Mouse (Mus musculus): ENCODE results near the gene Tmem201.

The Tmem201 gene

DNA sequence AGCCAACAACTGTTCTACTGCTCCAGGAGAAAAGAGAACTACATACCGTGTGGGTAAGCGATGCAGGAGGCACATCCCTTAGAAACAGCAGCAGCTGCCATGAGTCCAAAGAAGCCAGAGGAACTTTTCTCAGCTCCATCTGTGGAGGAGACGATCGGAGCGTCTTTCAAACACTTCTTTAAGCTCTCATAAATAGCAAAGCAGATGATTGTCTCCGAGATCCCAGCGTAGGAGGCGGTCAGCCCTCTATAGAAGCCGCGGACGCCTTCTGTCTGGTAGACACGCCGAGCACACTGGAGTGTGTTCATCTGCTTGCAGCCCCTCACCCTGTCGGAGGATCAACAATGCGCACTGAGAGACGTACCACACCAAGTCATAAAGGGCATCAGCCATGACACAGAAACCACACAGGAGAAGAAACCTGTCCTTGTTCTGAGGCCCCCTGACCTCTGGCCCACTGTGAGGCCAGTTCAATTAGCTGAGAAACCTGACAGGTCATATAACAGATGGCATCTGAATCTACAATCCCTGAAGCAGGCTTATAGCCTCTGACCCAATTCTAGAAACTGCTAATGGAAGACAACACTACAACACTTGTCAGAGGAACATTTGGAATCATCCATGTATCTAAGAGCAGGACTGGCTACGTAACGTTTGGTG, 11.3 kb upstream of the Tmem201 start:
- DNase-seq (ENCODE audit: low spot score) = no peak

DNA sequence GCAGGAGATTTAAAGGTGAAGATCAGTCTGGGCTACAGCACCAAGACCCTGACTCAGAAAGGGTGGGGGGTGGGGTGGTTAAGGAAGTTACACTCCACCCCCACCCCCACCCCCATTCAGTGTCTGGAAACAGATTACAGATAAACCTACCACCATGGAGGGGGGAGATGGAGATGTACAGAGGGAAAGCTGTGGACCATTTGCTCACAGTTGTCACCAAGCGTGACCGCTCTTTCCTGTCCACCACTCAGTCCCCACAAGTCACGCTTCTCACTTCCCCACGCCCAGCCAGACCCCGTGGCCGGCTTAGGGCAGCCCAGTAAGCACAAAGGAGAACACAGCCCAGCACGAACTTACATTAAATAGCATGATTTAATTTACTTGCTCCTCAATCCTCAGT, 6.3 kb upstream of the Tmem201 start:
- no peak for DNase-seq (ENCODE audit: low spot score)

DNA sequence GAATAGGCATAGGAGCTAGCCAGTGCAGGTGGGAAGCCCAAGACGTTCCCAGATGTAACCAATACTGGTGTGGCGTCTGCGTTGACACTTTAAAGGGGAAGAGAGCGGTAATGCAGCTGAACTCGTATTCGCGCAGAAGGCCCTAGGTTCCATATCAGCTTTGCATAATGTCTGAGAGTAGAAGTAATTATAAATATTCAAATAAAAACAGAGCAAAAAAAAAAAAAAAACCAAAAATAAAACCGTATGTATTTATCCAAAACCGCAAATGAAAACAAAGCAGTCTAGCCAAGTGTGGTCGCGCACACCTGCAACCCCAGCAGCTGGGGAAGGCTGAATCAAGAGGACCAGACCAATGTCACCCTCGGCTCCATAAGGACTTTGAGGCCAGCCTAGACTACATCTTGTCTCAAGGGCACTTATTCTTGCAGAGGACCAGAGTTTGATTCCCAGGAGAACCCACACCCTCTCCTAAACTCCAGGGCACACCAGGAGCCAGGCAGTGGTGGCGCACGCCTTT, 4.2 kb upstream of the Tmem201 start:
- DNase-seq (ENCODE audit: low spot score) = no peak

DNA sequence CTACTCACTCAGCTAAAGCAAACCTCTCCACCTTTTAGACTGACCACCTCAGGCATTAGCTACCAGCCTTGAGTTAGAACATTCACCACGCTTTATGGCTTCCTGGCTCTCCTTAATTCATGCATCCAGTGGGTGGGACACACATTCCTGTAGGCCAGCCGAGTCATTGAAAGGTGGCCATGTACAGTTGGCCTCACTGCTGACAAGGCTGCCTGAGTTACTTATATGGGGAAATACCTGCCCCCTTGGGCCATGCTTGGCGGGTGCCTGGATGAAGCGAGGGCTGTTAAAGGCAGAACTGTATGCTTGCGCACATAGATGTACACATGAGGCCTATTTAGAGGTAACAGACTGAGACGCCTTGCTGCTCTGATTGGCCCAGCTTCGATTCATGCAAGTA, 2.5 kb upstream of the Tmem201 start:
- DNase-seq (ENCODE audit: low spot score) = no peak

DNA sequence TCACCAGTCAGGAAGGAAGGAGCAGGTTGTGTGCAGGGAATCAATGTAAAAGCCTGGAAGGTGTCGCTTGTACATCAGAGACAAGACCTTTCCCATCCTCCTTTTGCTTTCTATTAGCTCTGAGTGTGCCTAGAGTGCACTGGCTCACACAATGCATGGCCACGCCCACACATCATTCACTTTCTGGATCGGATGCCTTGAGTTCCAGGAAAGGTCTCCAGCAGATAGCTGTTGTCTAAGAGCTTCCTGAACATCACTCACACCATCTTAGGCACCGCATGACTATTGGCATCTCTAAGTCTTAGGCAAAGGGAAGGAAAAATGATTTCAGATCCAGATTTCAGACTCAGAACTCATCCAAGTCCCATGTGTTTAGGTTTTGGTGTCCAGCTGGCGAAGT, 1.6 kb upstream of the Tmem201 start:
- DNase-seq (ENCODE audit: low spot score) = no peak

DNA sequence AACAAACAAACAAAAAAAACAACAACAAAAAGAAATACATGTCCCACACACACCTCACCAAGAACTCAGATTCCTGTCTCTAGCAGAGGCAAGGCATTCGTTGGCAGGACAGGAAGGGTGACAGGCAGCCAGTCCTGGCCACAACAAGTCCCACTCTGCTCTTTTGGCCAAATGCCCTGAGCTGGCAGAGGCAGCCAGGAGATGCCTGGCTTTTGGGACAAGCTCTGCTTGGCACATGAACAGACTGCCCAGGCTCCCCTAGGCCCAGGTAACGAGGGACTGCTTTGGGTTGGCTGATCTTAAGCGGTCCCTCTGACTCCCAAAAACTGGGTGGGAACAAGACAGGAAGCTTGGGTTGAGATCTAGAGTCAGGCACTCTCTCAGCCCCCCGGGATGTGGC, 1.3 kb downstream of the Tmem201 start:
- DNase-seq (ENCODE audit: low spot score) = no peak

DNA sequence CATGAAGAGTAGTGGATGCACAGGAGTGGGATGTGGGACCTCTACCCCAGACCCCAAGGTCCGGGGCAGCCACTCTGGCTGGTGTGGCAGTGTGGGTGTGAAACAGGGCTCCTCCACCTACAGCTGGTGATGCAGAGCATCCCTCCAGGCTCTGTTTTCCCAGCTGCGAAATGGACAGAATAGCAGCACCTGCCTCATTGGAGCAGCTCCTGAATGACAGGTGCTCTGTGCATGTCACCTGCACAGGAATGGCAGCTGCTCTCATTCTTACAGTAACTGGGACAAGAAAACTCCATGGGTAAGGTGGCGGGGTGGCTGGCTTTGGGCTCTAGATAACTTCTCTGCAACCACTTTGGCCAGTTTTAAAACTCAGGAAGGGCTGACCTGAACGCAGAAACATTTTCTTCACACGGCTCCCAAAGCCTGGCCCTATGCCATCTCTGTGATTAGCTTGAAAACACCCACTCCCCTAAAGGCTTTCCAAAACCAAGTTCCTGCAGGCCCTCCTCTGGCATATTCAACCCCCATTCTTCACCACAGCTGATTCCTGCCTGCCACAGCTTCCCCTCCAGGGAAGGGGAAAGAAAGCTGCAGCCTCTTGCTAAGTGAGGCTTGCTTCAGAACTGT, 2.1 kb downstream of the Tmem201 start:
- DNase-seq (ENCODE audit: low spot score) = no peak

DNA sequence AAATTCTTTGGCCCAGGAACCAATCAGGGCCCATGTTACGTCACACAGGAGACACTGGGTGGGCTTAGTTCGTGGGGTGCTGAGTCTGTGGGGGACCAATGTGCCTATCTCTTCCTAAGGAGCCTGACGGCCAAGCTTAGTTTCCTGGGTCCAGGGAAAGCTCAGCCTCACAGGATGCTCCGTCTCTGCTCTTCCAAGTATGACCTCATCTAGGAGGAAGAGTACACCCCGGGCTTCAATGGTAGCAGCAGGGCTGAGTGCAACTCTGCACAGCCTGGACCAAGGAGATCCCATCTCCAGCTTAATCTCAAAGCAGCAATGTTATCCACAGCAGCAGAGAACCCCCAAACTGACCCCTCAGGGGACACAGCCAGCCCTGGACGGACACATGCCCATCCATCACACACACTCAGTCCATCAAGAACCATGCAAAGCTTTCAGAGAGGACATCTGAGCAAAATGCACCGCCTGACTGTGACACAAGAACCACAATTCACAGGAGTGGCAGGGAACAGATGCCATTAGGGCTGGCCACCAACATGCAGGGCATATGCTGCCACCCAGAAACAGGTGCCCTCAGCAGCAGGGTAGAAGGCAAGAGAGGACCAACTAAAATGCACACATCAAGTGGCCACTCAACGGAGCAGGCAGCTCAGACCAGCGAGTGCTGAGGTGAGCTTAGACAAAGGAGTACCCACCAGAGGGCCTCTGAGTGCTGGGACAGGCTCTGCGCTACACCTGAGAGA, 2.9 kb downstream of the Tmem201 start:
- no peak for DNase-seq (ENCODE audit: low spot score)

DNA sequence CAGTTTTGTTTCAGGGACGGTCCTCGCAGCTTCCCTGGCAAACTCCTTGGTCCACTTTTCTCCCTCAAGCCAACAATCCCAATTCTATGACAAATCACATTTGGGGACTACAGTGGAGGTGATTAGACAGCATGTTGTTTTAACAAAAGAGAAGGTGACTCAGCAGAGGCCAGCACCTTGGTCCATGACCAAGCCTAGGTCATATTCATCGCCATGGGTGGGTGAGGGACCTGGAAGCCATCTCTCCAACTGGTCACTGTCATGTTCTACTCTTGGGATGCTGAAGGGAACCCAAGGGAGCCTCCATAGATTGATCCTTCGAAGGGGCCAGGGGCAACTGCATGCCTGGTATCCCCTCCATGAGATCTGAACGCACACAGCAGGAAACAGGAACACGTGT, 3.6 kb downstream of the Tmem201 start:
- DNase-seq (ENCODE audit: low spot score) = no peak

DNA sequence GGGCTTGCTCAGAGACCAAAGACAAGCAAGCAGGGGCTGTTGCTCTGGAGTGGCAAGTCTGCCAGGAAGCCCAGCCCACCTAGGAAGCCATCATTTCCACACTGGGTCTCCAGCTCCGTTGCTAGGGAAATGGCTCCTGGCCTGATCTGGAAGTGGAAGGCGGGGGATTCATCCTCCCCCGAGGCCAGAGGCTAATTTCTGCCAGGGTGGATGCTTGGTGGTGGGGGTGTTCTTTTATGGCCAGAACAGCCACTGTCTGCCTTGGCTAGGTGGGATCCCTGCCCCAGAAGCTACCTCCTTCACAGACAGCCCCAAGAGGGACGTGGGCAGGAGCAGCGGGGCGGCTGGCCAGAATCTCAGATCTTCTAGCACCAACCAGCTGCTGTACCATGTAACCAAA, 4.1 kb downstream of the Tmem201 start:
- DNase-seq (ENCODE audit: low spot score) = no peak

DNA sequence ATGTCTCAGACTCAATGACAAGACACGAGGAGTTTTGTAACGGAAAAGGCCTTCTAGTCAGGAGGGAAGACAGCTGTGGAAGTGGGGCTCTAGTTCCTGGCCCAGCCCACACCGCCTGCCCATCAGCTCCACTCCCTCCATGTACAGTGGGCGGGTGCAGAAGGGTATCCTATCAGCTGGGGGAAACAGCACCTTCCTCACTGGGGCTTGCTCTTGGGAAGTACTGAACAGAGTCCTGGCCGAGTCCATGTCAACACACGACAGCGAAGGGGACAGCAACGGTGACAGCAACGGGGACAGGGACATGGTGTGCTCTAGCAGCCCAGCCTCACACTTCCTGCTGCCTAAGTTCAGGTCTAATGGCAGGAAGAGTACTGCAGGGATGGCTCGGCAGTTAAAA, 5.0 kb downstream of the Tmem201 start:
- DNase-seq (ENCODE audit: low spot score) = no peak

DNA sequence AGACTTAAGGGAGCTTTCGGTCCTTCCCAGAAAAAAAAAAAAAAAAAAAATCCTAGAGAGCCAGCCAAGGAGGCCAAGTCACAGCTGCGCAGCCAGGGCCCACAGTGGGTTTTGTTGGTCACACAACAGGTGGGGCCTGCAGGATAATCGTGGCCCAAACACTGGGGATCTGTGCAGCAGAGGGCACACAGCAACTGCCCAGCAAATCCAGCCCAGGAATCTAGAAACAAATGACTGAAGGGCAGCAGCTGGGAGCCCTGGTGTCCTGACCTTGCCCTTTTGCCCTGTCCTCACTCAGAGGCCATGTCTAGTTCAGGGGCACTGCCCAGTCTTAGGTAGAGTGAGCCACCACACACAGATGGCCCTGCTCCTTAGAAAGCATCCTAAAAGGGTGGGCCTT, 5.5 kb downstream of the Tmem201 start:
- DNase-seq (ENCODE audit: low spot score) = no peak

DNA sequence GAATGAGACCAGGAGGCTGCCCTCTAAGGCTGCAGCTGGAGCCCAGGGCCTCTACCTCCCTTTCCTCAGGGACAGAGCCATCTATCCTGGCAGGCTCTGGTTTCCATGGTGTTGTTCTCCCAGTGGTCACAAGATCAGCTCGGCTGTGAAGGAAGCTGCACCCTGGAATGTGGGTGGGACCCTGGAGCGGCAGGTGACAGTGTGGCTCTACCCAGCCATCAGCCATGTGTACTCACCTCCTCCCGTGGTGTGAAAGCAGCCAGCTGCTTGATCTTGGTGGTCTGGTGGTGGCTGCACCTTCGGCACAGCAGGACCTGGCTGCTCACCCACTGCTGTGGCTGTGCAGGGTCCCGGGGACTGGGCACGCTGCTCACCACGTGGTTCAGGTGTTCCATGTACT, 7.0 kb downstream of the Tmem201 start:
- no peak for DNase-seq (ENCODE audit: low spot score)

DNA sequence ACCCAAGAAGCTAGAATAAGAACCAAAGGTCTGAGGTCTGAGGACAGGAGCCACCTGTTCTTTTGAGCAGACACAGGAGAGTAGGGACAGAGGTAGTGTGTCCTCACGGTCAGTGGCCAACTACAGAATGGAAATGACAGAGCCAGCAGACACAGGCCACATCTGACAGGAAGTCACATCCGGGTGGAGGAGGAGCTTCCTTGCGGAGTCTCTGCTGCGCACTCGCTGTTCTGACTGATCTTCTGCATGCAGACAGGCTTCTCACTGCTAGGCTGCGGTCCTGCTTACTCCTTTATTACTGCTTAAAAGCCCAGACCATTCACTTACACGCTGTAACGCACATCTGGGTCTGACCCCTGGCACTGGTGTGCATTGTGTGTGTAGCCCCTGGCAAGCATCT, 9.0 kb downstream of the Tmem201 start:
- no peak for DNase-seq (ENCODE audit: low spot score)

DNA sequence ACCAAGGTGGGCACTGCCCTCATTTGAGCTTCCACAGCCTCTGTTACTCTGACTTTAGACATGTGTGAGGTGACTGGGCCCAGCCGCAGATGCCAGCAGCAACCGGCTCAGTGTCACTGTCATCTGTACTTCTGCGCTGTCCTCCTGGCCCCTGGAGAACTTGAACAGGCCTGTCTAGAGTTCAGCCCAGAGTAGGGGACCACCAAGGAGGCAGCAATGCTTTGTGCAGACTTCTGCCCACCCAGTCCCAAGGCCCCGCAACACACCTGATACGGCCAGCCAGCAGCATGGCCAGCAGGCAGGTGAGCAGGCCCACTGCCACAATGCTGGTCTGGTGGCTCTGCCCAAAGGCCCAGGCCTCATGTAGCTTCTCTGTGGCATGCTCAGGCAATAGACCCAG, 10.2 kb downstream of the Tmem201 start:
- no peak for DNase-seq (ENCODE audit: low spot score)

DNA sequence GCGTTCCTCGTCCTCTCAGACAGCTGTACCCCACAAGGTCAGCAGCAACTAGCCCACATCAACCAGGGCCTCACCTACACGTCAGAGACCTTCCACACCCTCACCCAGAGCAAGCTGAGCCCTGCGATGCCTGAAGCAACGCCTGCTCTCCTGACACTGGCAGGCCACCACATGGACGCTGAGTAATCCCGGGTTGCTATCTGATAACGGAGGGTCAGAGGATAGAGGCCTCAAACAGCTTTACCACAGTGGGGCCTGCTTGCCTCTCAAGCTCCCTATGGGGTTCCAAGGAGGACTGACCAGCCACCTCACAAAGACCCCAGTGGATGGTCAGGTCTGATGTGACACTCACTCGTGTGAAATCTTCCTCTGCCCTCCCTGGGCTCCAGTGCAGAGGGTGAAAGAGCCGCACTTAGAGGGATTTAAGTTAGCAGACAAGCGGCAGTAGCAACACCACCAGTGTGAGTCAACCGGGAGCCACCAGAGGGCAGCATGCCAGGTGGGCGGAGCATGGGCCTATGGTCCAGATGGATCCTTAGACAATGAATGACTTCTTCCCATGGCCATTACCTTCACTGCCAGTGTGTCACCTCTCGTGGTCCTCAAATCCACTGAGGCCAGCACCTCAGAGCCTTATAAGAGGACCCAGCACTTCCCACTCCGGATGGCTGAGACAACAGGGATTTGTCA, 12.0 kb downstream of the Tmem201 start:
- peak; percentile 46 for DNase-seq (ENCODE audit: low spot score)

DNA sequence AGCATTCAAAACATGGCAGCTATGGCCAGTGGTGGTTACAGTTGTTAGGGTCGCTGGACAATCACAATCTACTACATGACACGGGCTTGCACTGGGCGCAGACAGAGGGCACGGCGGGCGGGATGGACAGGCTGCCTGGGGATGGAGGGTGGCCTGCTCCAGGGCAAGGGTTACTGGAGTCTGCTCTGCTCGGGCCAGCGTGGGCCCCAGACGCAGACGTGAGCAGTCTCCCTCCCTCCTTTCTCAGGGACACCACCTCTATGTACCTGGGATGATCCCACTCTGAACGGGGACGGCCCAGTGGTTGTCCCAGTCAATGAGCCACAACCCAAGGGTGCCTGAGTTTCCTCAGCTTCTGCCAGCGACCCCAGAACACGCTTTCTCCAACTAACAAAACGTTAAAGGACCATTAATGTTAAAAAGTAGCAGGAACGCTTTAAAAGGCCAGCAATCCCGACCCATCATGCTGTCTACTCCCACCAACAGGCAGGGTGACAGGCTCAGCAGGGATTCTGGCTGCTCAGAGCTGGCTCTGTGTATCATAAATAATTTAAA, 12.9 kb downstream of the Tmem201 start:
- no peak for DNase-seq (ENCODE audit: low spot score)

DNA sequence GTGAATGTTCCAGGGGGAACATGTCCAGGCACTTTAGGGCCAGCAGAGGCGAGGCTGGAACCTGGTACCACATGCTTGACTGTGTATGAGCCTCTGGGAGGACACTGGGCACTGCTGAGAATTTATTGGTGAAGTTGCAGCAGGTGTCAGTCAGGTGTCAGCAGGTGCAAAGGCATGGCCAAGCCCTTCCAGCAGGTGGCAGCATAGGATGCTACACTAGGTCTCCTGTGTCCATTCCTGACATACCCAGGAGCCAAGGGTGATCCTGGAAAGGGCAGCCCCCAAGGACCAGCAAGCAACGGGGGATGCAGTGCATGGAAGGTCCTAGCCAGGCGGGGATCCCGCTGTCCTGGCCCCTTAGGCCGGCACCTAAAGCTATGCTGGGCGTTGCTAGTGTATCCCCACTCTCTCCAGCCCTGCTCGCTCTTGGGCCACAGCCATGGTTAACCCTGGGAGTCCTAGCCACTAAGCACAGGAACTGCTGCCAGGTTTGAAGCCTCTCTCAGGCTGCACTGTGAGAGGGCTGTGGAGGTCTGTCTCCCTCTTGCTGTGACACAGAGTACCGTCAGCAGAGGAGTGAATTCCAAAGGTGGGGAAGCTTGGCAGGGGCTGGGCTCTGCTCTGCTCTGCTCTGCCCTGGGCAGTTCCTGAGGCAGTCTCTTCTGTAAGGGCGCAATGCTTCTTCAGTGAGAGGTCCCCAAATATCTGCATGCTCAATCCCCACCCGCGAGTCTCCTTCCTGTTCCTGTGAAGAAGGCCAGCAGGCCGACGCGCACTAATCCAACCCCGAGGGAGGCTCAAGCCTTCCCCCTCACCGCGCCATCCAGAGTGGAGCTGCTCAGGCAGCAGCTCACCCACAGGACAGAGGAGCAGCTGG, 13.8 kb downstream of the Tmem201 start:
- no peak for DNase-seq (ENCODE audit: low spot score)

DNA sequence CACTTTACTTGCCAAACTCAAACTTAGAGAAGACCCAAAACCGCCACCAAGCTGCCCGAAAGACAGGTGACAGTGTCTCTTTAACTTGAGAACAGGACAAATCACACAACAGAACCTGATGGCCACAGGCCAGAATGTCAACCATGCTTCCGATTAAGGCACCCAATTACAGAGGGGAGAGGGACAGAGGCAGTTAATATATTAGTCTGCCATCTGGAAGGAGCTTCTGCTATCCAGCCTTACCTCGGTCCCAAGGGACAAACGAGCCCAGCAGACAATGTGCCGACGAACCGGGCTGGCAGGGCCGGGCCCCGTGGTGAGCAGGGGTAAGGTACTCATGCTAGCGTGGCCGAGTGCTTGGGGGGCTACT, 14.8 kb downstream of the Tmem201 start:
- DNase-seq (ENCODE audit: low spot score) = no peak

DNA sequence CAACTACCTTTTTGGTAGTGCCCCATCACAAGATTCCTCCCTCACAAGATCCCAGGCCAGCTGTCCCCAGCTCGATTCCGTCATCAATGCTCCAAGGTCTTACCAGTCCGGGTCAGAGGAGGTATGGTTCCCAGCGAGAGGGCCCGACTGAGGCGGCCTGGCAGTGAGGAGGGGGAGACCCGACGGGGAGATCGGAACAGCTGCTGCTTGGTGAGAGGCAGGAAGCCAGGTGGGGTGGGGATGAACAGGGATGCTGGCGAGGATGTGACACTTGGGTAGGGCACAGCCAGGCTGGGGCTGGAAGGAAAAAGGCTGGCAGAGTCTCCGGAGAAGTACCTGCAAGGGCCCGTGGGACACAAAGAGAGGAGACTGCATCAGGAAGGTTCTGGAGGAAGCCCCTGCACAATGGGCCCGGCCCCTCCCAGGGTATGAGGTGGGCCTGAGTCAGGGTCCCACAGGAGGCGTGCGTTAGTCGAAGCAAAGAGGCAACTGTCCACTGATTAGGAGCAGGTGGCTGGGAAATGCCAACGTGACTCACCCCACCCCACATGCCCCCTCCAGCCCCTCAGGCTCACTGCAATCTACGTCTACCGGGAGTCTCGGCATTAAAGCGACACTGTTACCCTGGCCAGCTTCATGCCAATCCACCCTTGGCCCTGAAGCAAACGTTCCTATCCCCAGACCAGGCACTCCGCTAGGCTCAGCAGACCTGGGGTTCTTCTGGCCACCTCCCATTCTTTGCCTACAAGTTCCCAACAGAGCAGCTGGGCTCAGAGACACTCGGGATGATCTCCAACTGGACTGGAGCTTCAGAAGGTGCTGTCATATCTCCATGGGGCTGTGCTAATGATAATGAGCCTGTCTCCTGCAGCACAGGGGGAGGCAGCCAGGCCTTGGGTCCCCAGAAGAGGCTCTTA, 15.5 kb downstream of the Tmem201 start:
- no peak for DNase-seq (ENCODE audit: low spot score)
